Comparison of ENCODE assay signal across 9 mouse cellular contexts in genomic region chr11:54987974-54988373, GRCm38 (mm10). TPM values are rescaled to one million over a fixed set of nuclear protein-coding genes. Genes with fewer than 3 reads are reported as not detected.
DNase-seq lines count a peak whose midpoint lies in the region; ATAC-seq lines count a peak whose summit lies in the region.
"Had no signal": no experiment of that assay in that cellular context is flagged by ENCODE, and none has a peak within 500 bp of the region (broad histone marks: within the 10 kb centered on the region; RNA-seq: fewer than 3 reads in every experiment).

No protein-coding gene starts in this region.

- H3K4me3 ChIP-seq in intestine, embryonic 14.5 days (ENCODE audit: low read depth, low read length): no peak overlapping the region
- no peak overlapping the region for H3K4me3 ChIP-seq in intestine, embryonic 15.5 days (replicated peaks)
- H3K4me3 ChIP-seq in embryonic facial prominence, embryonic 11.5 days (ENCODE audit: low read depth, low read length): no peak overlapping the region
- H3K4me3 ChIP-seq: erythroblast, embryonic 14.5 days; liver, embryonic 13.5 days had no signal

- H3K4me1 ChIP-seq in intestine, embryonic 14.5 days (replicated peaks; ENCODE audit: control insufficient read depth, insufficient read depth, low read length): 0 out of 2 replicates have a peak, but pooled peaks cover 4% of the 10 kb centered on the region
- no peaks in the 10 kb centered on the region for H3K4me1 ChIP-seq in intestine, embryonic 15.5 days (replicated peaks)
- no peaks in the 10 kb centered on the region for H3K4me1 ChIP-seq in embryonic facial prominence, embryonic 11.5 days (ENCODE audit: control insufficient read depth, insufficient read depth, low read length)

- no peak overlapping the region for H3K9ac ChIP-seq in intestine, embryonic 14.5 days (ENCODE audit: low read length)
- H3K9ac ChIP-seq in intestine, embryonic 15.5 days: no peak overlapping the region
- no peak overlapping the region for H3K9ac ChIP-seq in embryonic facial prominence, embryonic 11.5 days (replicated peaks; ENCODE audit: low read length)
- H3K9ac ChIP-seq: liver, embryonic 13.5 days had no signal

- no peak for ATAC-seq in intestine, embryonic 14.5 days (replicated peaks; ENCODE audit: low FRiP score, low TSS enrichment, low read depth)
- no peak for ATAC-seq in intestine, embryonic 15.5 days
- ATAC-seq in embryonic facial prominence, embryonic 11.5 days (replicated peaks; ENCODE audit: insufficient number of reproducible peaks, low FRiP score, low TSS enrichment, low read depth): no peak

- no peaks in the 10 kb centered on the region for H3K9me3 ChIP-seq in intestine, embryonic 14.5 days (ENCODE audit: control insufficient read depth, low read length)
- no peaks in the 10 kb centered on the region for H3K9me3 ChIP-seq in intestine, embryonic 15.5 days
- no peaks in the 10 kb centered on the region for H3K9me3 ChIP-seq in embryonic facial prominence, embryonic 11.5 days (replicated peaks; ENCODE audit: control insufficient read depth, low read length)
- H3K9me3 ChIP-seq: liver, embryonic 13.5 days had no signal

- 88% methylated on average over 1 of the region's 1 CpGs for WGBS in intestine, embryonic 14.5 days
- WGBS in intestine, embryonic 15.5 days: 81% methylated on average over 1 of the region's 1 CpGs
- WGBS in embryonic facial prominence, embryonic 11.5 days: 77% methylated on average over 1 of the region's 1 CpGs

- H3K27me3 ChIP-seq in intestine, embryonic 14.5 days (replicated peaks; ENCODE audit: control insufficient read depth, insufficient read depth, low read length): no peaks in the 10 kb centered on the region
- no peaks in the 10 kb centered on the region for H3K27me3 ChIP-seq in intestine, embryonic 15.5 days (replicated peaks)
- H3K27me3 ChIP-seq in embryonic facial prominence, embryonic 11.5 days (ENCODE audit: control insufficient read depth, insufficient read depth, low read length): no peaks in the 10 kb centered on the region
- H3K27me3 ChIP-seq: liver, embryonic 13.5 days had no signal

- H3K36me3 ChIP-seq in intestine, embryonic 14.5 days (ENCODE audit: control insufficient read depth, insufficient read depth, low read length): peaks cover 95% of the 10 kb centered on the region
- peaks cover 31% of the 10 kb centered on the region for H3K36me3 ChIP-seq in intestine, embryonic 15.5 days
- no peaks in the 10 kb centered on the region for H3K36me3 ChIP-seq in embryonic facial prominence, embryonic 11.5 days (replicated peaks; ENCODE audit: control insufficient read depth, insufficient read depth, low read depth, low read length)

- no peak overlapping the region for H3K4me2 ChIP-seq in intestine, embryonic 14.5 days (ENCODE audit: low read length)
- no peak overlapping the region for H3K4me2 ChIP-seq in intestine, embryonic 15.5 days (replicated peaks)
- H3K4me2 ChIP-seq in embryonic facial prominence, embryonic 11.5 days (ENCODE audit: low read depth, low read length): no peak overlapping the region
- H3K4me2 ChIP-seq: liver, embryonic 13.5 days had no signal

- peak; percentile 76 for DNase-seq in intestine, embryonic 14.5 days (ENCODE audit: low spot score)
- DNase-seq in 3T3-L1 (ENCODE audit: low read depth, low spot score) (peak; percentile 70), A20 (ENCODE audit: low read depth, low spot score) (peak; percentile 85)
- DNase-seq in embryonic facial prominence, embryonic 11.5 days (ENCODE audit: low spot score): peak; percentile 20
- DNase-seq in retina, postnatal 1 day: peak; percentile 44
- no peak for DNase-seq in urinary bladder, postnatal 4 days (ENCODE audit: low spot score in 2 of 2)
- DNase-seq: liver, embryonic 13.5 days had no signal

- H3K27ac ChIP-seq in intestine, embryonic 14.5 days (ENCODE audit: low read depth): no peak overlapping the region
- no peak overlapping the region for H3K27ac ChIP-seq in intestine, embryonic 15.5 days
- H3K27ac ChIP-seq in embryonic facial prominence, embryonic 11.5 days (replicated peaks; ENCODE audit: low read depth, low read length): no peak overlapping the region
- H3K27ac ChIP-seq: liver, embryonic 13.5 days had no signal

RNA-seq across cellular contexts. Expression of gene Tnip1, which starts 25.3 kb away (rescaled TPM):
- polyA plus RNA-seq in intestine, embryonic 14.5 days (2014; fragmentation: Nextera tagmentation; extraction: Ambion mirVana): 20.5 and 20.9 TPM in 2 replicates
- polyA plus RNA-seq in intestine, embryonic 15.5 days (2015; fragmentation: Nextera tagmentation; extraction: Ambion mirVana): 22.7 and 24.5 TPM in 2 replicates
- polyA plus RNA-seq in embryonic facial prominence, embryonic 11.5 days (2014; fragmentation: Nextera tagmentation; extraction: Ambion mirVana): 9.1 and 11.6 TPM in 2 replicates

RNA-seq across cellular contexts. Expression of gene Anxa6, which starts 45.3 kb away (rescaled TPM):
- 327 and 365 TPM in 2 replicates for polyA plus RNA-seq in intestine, embryonic 14.5 days (2014; fragmentation: Nextera tagmentation; extraction: Ambion mirVana)
- 261 and 262 TPM in 2 replicates for polyA plus RNA-seq in intestine, embryonic 15.5 days (2015; fragmentation: Nextera tagmentation; extraction: Ambion mirVana)
- polyA plus RNA-seq in embryonic facial prominence, embryonic 11.5 days (2014; fragmentation: Nextera tagmentation; extraction: Ambion mirVana): 112 and 116 TPM in 2 replicates

Comparison
In these comparisons a context has a peak if more than half of its experiments do, and no peak if none do; other contexts are left out.
1. DNase-seq: peak in intestine, embryonic 14.5 days (single experiment), 3T3-L1 (single experiment), A20 (single experiment), embryonic facial prominence, embryonic 11.5 days (single experiment) and retina, postnatal 1 day (single experiment); none in urinary bladder, postnatal 4 days (0 of 2).